Mouse (Mus musculus) lung, postnatal 0 days (tissue): ENCODE measurements at regions not wholly inside any gene's neighbourhood (a gene's known extent, or its start where the extent isn't known, plus 50 kb on each side); places are given as distances from the start of the nearest gene placed in this dataset.

ENCODE experiments used
- ATAC-seq: fragments of 200-750 bp; cut with Nextera tagmentation; 2 replicates; pipeline ENCODE4 v1.8.0; 2017; ENCODE audit warnings: moderate library complexity
- DNase-seq: peaks from one replicate; pipeline ENCODE4 v3.0.0-alpha.2; 2016; ENCODE audit warnings: low spot score
- H3K27ac ChIP-seq: fragments of 300-500 bp; sonication (generic); 2 replicates; pipeline ENCODE4 v1.5.1; 2014; ENCODE audit warnings: antibody characterized with exemption, mild to moderate bottlenecking, low read length, mixed read lengths
- H3K27me3 ChIP-seq: fragments of 300-500 bp; sonication (generic); replicated peaks from 2 replicates; pipeline ENCODE4 v1.6.1; 2014; ENCODE audit warnings: low read length, mixed read lengths; ENCODE audit not compliant: insufficient read depth
- H3K36me3 ChIP-seq: fragments of 300-500 bp; sonication (generic); 2 replicates; pipeline ENCODE4 v1.6.1; 2014; ENCODE audit warnings: low read length, mixed read lengths; ENCODE audit not compliant: insufficient read depth
- H3K4me1 ChIP-seq: fragments of 300-500 bp; sonication (generic); 2 replicates; pipeline ENCODE4 v1.6.1; 2014; ENCODE audit warnings: antibody characterized with exemption, low read depth, low read length, mixed read lengths; ENCODE audit not compliant: insufficient read depth
- H3K4me2 ChIP-seq: fragments of 300-500 bp; sonication (generic); replicated peaks from 2 replicates; pipeline ENCODE4 v1.6.1; 2014; ENCODE audit warnings: low read depth, mild to moderate bottlenecking, low read length, moderate library complexity, mixed read lengths
- H3K4me3 ChIP-seq: fragments of 300-500 bp; sonication (generic); 2 replicates; pipeline ENCODE4 v1.5.1; 2014; ENCODE audit warnings: low read depth, low read length
- H3K9ac ChIP-seq: fragments of 300-500 bp; sonication (generic); replicated peaks from 2 replicates; pipeline ENCODE4 v1.6.1; 2014; ENCODE audit warnings: low read depth, mild to moderate bottlenecking
- H3K9me3 ChIP-seq: fragments of 300-500 bp; sonication (generic); 2 replicates; pipeline ENCODE4 v1.6.1; 2016; ENCODE audit warnings: low read length, mixed read lengths
- CTCF ChIP-seq: IDR thresholded peaks from 2 replicates; pipeline ENCODE4 v1.5.1; 2016; ENCODE audit warnings: antibody characterized with exemption, mild to moderate bottlenecking
- EP300 ChIP-seq: IDR thresholded peaks from 2 replicates; pipeline ENCODE4 v1.6.1; 2016; ENCODE audit warnings: antibody characterized with exemption, mild to moderate bottlenecking, control low read depth
- WGBS: fragments of 180-500 bp; shearing (Covaris S2); extraction: QIAGEN DNeasy Blood & Tissue Kit; methylation state at CpG from one replicate; pipeline ENCODE4 v1.1.7; 2014; 5-methylcytosine and 5-hydroxymethylcytosine counted together

GRCm38 (mm10) chr8:34274171-34274570 is 162.6 kb upstream of the Gm10131 start:
- Histone ChIP-seq H3K4me2 (no peak overlapping the region), H3K27me3 (no peaks in the 10 kb centered on the region), H3K36me3 (no peaks in the 10 kb centered on the region), H3K27ac (no peak overlapping the region), H3K9ac (no peak overlapping the region), H3K4me3 (no peak overlapping the region), H3K9me3 (no peaks in the 10 kb centered on the region), H3K4me1 (no peaks in the 10 kb centered on the region)
- 88% methylated on average over 6 of the region's 6 CpGs for WGBS
- TF ChIP-seq EP300 (no peak), CTCF (no peak)
- ATAC-seq (no peak), DNase-seq (no peak)

- Histone ChIP-seq H3K27ac (no peak overlapping the region), H3K4me2 (no peak overlapping the region), H3K4me1 (no peaks in the 10 kb centered on the region), H3K27me3 (no peaks in the 10 kb centered on the region), H3K9ac (no peak overlapping the region), H3K9me3 (no peaks in the 10 kb centered on the region), H3K36me3 (no peaks in the 10 kb centered on the region), H3K4me3 (no peak overlapping the region)
- ATAC-seq (no peak), DNase-seq (no peak)
- 73% methylated on average over 6 of the region's 6 CpGs for WGBS
- TF ChIP-seq EP300 (no peak), CTCF (no peak)
Measured at GRCm38 (mm10) chr8:34269848-34270247, 158.3 kb upstream of the Gm10131 start.

- Histone ChIP-seq H3K4me2 (no peak overlapping the region), H3K4me1 (no peaks in the 10 kb centered on the region), H3K9ac (no peak overlapping the region), H3K36me3 (no peaks in the 10 kb centered on the region), H3K4me3 (no peak overlapping the region), H3K27ac (no peak overlapping the region), H3K9me3 (no peaks in the 10 kb centered on the region), H3K27me3 (no peaks in the 10 kb centered on the region)
- WGBS, result 81% methylated on average over 18 of the region's 18 CpGs
- TF ChIP-seq CTCF (peak; percentile 39), EP300 (no peak)
- ATAC-seq, result no peak
- no peak for DNase-seq
Measured at GRCm38 (mm10) chr8:34268806-34269520, 157.4 kb upstream of the Gm10131 start.

GRCm38 (mm10) chr8:34254978-34255377 is 143.4 kb upstream of the Gm10131 start:
- H3K27me3 ChIP-seq, result no peaks in the 10 kb centered on the region
- H3K9me3 ChIP-seq, result no peaks in the 10 kb centered on the region
- H3K27ac ChIP-seq, result no peak overlapping the region
- no peak overlapping the region for H3K4me2 ChIP-seq
- no peaks in the 10 kb centered on the region for H3K4me1 ChIP-seq
- no peaks in the 10 kb centered on the region for H3K36me3 ChIP-seq
- 54% methylated on average over 2 of the region's 2 CpGs for WGBS
- no peak overlapping the region for H3K4me3 ChIP-seq
- TF ChIP-seq CTCF, result no peak
- TF ChIP-seq EP300, result peak; percentile 72
- ATAC-seq (peak; percentile 57), DNase-seq (peak; percentile 37)
- no peak overlapping the region for H3K9ac ChIP-seq

DNA sequence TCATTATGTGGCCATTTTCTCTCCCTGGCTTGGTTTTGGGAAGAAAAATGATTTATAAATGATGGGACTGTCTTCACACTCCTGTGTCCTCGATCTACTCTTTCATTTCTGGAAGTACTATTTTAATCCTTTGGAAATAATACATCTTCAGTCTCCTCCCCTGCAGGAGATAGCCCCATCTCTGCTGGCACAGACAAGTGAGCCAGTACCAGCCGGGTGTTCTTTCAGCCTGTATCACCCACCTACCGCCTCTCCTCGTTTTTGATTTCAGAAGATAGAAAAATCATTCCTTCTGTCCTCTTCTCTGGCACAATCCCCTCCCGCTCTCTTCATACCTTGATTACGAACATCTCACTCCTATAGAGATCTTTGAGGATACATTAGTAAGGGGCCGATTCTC is 140.4 kb upstream of the Gm10131 start:
- no peak overlapping the region for H3K27ac ChIP-seq
- TF ChIP-seq EP300 (no peak), CTCF (no peak)
- H3K9me3 ChIP-seq, result no peaks in the 10 kb centered on the region
- no peak overlapping the region for H3K4me2 ChIP-seq
- ATAC-seq, result no peak
- H3K9ac ChIP-seq, result no peak overlapping the region
- no peaks in the 10 kb centered on the region for H3K27me3 ChIP-seq
- no peak overlapping the region for H3K4me3 ChIP-seq
- no peak for DNase-seq
- no peaks in the 10 kb centered on the region for H3K36me3 ChIP-seq
- 88% methylated on average over 7 of the region's 7 CpGs for WGBS
- H3K4me1 ChIP-seq, result no peaks in the 10 kb centered on the region

DNA sequence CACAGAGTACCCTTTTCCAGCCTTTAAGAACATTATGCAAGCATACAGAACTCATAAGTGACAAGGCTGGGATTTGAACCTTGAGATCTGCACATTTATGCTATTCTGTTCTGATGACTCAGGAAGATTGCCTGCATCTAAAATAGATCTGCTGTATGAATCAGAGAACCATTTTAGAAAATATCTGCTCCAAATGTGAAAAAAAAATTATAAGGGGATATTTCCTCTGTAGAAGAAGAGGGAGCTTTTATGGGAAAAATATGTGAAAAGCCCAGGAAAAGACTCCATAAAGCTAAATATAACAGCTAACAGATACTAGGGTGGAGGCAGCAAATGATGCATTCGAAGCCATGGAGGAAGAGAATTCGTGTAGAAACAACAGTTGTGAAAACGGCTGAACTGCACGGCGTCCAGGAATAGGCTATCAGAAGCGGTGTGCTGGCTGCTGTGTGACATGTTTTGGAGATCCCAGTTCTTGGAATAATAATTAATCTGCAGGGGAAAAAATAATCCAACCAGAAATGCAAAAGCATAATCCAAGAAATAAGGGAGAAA is 127.9 kb upstream of the Gm10131 start:
- Histone ChIP-seq H3K4me3 (no peak overlapping the region), H3K27ac (no peak overlapping the region), H3K9me3 (no peaks in the 10 kb centered on the region), H3K4me1 (no peaks in the 10 kb centered on the region), H3K4me2 (no peak overlapping the region), H3K36me3 (no peaks in the 10 kb centered on the region), H3K27me3 (no peaks in the 10 kb centered on the region), H3K9ac (no peak overlapping the region)
- TF ChIP-seq CTCF (no peak), EP300 (no peak)
- DNase-seq (no peak), ATAC-seq (no peak)
- 85% methylated on average over 6 of the region's 6 CpGs for WGBS
